Mouse (Mus musculus) kidney, adult 11 months (tissue): ENCODE data around the gene Gfra1.

Experiments
- DNase-seq: peaks from one replicate; pipeline ENCODE4 v3.0.0; 2022

Gfra1 gene

DNA sequence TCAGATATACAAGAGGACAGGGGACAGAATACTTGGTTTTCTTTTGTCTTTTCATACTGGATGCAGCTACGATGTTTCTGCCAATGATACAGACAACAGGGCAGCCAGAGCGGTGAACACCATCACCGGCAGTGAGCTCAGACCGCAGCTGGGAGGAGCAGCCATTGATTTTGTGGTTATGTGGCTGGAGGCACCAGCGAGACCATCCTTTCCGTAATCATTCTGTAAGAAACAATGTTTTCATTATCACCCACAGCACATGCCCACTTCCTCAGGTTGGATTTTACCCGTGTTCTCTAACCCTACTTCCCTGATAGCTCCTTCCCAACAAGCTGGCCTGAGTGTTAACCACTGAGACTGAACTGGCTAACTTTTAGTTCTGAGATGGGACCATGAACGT lies 217.4 kb downstream of the Gfra1 start:
- no peak for DNase-seq

DNA sequence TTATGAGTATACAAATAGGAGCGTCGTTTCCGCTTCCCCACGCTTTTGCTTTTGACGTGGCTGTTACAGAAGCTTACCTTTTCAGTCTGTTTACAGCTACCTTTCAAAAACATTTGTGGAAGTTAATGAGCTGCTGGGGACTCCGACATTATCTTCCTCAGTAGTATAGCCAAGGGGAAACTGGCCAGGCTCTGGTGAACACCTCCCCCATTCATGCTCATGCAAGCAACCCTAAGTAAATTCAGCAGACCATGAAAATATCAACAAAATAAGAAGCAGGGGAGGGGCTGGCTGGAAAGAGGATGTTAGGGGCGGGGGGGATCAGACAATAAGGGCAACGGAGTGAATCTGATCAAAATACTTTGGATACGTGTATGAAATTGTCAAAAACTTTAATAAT lies 228.0 kb downstream of the Gfra1 start:
- no peak for DNase-seq

DNA sequence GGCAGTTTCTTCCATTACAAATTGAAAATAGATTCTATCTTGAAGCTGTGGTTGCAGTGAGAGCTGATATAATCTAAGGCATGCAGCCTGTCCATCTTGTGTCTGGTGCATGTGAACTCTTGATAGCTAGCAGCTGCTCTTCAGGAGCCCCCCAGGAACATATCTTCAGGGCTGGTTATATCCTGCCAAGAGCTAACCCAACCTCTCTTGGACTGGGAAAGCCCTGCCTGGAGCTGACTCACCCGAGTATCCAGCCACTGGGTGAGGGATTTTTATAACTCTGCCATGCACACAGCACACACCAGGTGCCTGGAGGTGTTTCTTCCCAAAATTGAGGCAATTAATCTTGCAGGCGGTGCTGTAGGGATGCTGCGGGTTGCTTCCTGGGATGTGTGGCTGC lies 228.8 kb downstream of the Gfra1 start:
- no peak for DNase-seq

DNA sequence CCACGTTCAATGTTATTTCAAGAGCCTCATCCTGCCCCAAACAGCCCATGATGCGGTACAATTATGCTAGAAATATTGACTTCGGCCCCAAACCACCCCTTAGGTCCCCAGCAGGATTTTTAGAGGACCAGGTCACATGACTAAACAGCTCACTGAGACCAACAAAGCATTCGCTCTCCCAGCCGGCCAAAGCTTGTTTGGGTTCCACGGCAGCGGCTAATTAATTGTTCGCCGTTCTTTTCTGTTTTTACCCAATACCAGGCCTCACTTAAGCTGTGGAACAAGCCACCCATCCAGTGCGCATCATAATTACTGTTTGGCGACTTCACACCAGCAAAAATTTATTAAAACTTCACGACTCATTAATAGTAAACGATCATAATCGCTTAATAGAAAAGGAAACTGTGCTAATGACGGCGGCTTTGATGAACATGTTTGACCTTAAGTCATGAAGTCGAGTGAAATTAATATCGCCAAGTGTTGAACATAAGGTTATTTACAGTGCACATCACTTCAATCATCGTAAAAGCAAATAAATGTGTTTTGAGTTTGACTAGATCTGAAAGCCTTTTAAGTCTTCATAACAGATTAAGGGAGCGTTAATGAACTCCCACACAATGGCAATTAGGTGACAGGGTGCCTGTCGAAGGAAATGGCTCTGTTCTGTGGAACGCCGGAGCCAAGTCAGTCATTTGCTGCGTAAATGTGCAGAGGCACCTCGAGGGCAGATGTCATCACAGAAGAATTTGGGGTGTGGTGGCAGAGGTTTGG lies 235.5 kb downstream of the Gfra1 start:
- no peak for DNase-seq

DNA sequence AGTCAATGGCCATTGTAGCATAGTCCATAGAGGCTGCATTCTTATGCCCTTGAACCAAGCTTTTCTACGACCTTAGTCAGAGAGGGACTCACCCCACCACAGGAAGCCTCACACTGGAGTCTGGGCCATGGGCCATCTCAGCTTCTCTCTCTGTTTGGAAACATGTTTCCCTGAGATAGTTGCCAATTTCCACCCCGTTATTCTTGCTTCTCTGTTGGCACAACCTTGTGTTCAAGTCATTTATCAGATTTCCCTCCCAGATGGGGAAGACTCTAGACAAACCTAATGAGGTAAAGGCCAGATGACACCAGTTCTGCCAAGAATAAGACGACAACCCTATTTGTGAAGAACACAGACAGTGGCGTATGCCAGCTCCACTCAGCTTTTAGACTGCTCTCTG lies 238.1 kb downstream of the Gfra1 start:
- DNase-seq, result no peak

DNA sequence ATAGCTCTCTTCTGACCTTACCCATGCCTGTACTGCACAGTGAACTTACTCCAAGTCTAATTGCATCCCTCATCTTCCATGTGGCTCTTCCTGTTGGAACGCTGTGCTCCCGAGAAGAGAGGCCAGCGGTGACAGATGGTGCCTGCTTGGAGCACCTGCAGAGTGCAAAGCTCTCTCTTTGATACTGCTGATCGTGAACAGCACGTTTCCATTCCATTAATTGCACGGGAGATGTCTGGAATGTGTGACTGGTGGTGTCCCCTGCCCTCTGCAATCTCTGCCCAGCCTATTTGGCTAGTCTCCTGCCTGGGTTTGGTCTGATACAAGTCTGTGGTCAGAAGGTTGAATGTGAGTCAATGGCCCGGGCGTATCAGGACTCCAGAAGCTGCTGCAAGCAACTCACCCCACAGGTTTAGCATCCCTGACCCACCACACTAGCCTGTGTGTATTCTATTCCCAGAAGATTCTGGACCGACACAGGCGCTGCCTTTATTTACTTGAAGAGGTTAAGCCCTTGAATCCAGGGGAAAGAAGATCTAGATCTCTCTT lies 249.1 kb downstream of the Gfra1 start:
- no peak for DNase-seq

DNA sequence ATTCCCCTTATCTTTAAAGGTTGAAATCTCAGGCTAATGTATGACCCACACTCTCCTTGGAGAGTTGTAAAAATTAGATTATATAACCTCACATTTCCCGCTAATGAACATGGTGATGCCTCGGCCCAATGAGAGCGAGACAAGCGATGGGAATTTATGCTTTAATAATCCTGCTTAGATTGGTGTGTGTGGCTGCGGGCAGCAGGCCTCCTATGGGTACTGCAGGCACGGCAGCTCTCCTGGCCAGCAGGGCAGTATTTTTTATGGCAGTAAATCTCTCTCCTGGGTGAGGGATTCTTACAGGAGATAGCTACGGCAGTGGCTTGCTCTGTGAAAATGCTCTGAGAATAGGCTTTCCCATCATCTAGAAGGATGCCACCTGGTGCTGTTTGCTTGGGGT lies 250.2 kb downstream of the Gfra1 start:
- no peak for DNase-seq

DNA sequence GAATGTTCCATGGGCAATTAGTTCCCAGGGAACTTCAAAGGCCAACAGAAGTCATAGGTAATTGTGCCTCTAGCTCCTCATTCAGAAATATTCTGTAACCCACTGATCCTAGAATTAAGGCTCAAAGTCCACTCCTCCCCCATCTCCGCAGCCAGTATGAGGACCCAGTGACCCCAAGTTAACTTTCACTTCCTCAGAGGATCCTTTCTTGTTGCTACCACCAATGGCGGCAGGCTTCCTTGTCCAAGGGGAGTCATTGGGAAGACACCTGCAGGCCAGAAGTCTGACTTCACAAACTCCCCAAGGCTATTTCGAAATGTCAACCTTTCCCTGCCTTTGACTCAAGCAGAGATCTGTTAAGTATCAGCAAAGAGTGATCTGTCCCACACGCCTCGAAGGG lies 253.1 kb downstream of the Gfra1 start:
- DNase-seq, result no peak

DNA sequence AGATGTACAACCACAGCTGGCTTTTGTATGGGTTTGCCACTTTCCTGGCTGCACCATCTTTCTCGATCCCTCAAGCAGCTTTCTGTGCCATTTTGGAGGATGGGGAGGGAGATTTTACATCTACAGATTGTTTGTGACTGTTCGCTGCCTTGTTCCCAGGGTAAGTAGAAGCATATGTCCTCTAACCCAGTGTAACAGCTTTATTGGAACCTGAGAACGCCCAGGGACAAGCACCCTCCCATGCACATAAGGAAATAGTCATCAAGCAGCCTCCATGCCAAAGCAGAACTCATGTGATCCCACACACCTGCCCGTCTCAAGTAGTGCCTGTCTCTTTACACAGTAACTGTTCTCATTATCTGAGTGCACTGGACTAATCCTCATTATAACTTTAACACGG lies 256.0 kb downstream of the Gfra1 start:
- DNase-seq, result no peak

DNA sequence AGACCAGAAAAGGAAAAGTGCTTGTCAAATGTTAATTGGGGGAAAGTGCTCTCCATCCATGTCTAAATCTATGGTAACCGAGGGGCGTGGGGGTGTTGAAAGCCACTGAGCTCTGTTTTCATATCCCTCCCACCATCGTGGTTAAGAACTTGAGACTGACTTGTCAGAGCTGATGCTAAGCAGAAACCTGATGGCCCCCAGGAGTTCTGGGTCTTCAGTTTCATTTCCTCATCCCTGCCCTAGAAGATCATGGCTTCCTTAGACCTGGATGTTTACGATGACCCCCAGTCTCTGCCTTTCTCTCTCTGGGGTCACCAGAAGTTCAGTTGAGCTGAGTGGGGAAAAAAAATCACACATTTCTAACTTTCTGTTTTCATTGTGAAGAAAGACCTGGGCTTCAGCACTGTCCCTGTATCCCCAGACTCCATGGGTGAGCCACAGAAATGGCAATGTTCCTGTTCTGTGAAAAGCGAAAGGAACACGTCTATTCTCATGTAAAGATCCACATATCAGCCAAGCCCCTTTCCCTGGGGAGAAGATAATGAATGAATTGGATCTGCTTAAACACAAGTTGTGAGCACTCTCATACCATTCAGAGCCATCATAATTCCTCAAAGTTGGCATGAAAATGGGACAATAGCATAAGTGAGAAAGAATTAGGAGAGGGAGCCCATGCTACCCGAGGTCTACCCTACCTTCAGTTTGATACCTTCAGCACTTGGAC lies 261.8 kb downstream of the Gfra1 start:
- no peak for DNase-seq

DNA sequence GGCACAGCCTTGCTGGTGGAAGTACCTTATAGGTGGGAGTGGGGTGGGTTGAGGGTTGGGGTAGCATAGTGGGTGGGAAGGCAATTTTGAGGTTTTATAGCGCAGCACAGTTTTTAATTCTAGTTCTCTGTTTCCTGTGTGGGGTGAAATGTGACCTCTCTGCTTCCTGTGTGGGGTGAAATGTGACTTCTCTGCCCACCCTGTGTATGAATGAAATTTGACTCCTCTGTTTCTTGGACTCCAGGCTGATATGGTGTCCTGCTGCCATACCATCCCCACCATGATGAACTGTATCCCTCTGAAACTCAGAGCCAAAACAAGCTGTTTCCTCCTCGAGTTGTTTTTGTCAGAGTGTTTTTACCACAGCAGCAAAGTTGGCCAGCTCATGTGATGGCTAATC lies 264.8 kb downstream of the Gfra1 start:
- DNase-seq, result no peak

DNA sequence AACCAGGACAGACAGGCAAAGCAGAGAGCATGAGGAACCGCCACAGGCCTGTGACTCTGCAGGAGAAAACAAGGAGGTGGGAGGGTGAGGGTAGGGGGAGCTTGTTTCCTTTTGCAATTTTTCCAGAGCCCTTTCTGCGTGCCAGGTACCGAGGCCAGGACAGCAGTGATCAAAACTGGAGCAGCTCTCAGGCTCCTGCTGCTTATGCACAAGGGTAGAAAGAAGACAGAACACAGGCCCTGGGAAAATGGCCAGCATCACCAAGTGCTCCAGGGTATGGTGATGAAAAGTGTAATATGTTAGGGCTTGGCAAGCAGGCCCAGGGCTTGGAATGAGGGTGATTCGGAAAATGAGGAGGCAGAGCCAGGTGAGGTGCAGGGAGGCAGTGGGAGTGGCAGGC lies 269.2 kb downstream of the Gfra1 start:
- DNase-seq, result peak; percentile 24
